ENCODE assay signal across 27 mouse cellular contexts in genomic region chr3:139118446-139118845, GRCm38 (mm10).
"Had no signal": no experiment of that assay in that cellular context is flagged by ENCODE, and none has a peak within 500 bp of the region (broad histone marks: within the 10 kb centered on the region; RNA-seq: fewer than 3 reads in every experiment).

No protein-coding gene starts in this region.

- DNase-seq: gastrocnemius, postnatal 14 days; gastrocnemius, postnatal 36 days; heart, adult 11 months; heart, adult 2 months; heart, postnatal 14 days; heart, postnatal 36 days; kidney, adult 11 months; kidney, adult 2 months; kidney, adult 9 months; kidney, postnatal 10 days; kidney, postnatal 25 days; kidney, postnatal 4 days; liver; liver, embryonic 13.5 days; liver, postnatal 0 days had no signal

- ATAC-seq: hindbrain, postnatal 0 days; intestine, embryonic 16.5 days; liver, postnatal 0 days had no signal

- H3K9ac ChIP-seq: heart, embryonic 13.5 days; heart, embryonic 15.5 days; hindbrain, embryonic 13.5 days; hindbrain, embryonic 15.5 days; limb, embryonic 12.5 days; liver, embryonic 13.5 days; liver, embryonic 15.5 days; liver, postnatal 0 days had no signal

- H3K27me3 ChIP-seq: heart, embryonic 13.5 days; heart, embryonic 15.5 days; hindbrain, embryonic 13.5 days; hindbrain, embryonic 15.5 days; limb, embryonic 12.5 days; liver, embryonic 13.5 days; liver, embryonic 15.5 days had no signal

- H3K27ac ChIP-seq: heart, adult 2 months; heart, embryonic 13.5 days; heart, embryonic 15.5 days; hindbrain, embryonic 13.5 days; hindbrain, embryonic 15.5 days; hindbrain, postnatal 0 days; layer of hippocampus, adult 2 months; left cerebral cortex, adult 2 months; limb, embryonic 12.5 days; liver, embryonic 13.5 days; liver, embryonic 15.5 days had no signal

- H3K4me1 ChIP-seq: heart, embryonic 13.5 days; heart, embryonic 15.5 days; hindbrain, embryonic 13.5 days; hindbrain, embryonic 15.5 days; limb, embryonic 12.5 days; liver, embryonic 13.5 days; liver, embryonic 15.5 days had no signal

- H3K36me3 ChIP-seq: heart, embryonic 13.5 days; heart, embryonic 15.5 days; hindbrain, embryonic 13.5 days; hindbrain, embryonic 15.5 days; limb, embryonic 12.5 days; liver, embryonic 13.5 days; liver, embryonic 15.5 days had no signal

- H3K9me3 ChIP-seq: heart, embryonic 13.5 days; heart, embryonic 15.5 days; hindbrain, embryonic 13.5 days; hindbrain, embryonic 15.5 days; limb, embryonic 12.5 days; liver, embryonic 13.5 days; liver, embryonic 15.5 days had no signal

- H3K4me2 ChIP-seq: heart, embryonic 11.5 days; heart, embryonic 13.5 days; heart, embryonic 15.5 days; hindbrain, embryonic 13.5 days; hindbrain, embryonic 15.5 days; limb, embryonic 12.5 days; liver, embryonic 11.5 days; liver, embryonic 13.5 days; liver, embryonic 15.5 days had no signal

- H3K4me3 ChIP-seq: heart, adult 2 months; heart, embryonic 13.5 days; heart, embryonic 15.5 days; hindbrain, embryonic 13.5 days; hindbrain, embryonic 15.5 days; layer of hippocampus, adult 2 months; left cerebral cortex, adult 2 months; limb, embryonic 12.5 days; liver, embryonic 13.5 days; liver, embryonic 15.5 days had no signal
